Mouse (Mus musculus) forebrain, postnatal 0 days (tissue): Measurements from ENCODE around the gene Acpp. TPM values are rescaled to one million over a fixed set of nuclear protein-coding genes. Genes with fewer than 3 reads are reported as not detected.
A peak's percentile ranks its signal among the peaks of the same experiment; 100 is the strongest.

Experiments used
- ATAC-seq: fragments of 200-750 bp; cut with Nextera tagmentation; 2 replicates; pipeline ENCODE4 v1.8.0; 2017; ENCODE audit warnings: mild to moderate bottlenecking, moderate library complexity
- DNase-seq: peaks from one replicate; pipeline ENCODE4 v3.0.0-alpha.2; 2015
- H3K27ac ChIP-seq: fragments of 300-500 bp; sonication (generic); 2 replicates; pipeline ENCODE4 v1.5.1; 2014; ENCODE audit warnings: low read depth, mild to moderate bottlenecking, antibody characterized with exemption, low read length, moderate library complexity, mixed read lengths
- H3K27me3 ChIP-seq: fragments of 300-500 bp; sonication (generic); 2 replicates; pipeline ENCODE4 v1.6.1; 2014; ENCODE audit warnings: mild to moderate bottlenecking, low read length, mixed read lengths; ENCODE audit not compliant: insufficient read depth
- H3K36me3 ChIP-seq: fragments of 300-500 bp; sonication (generic); 2 replicates; pipeline ENCODE4 v1.6.1; 2014; ENCODE audit warnings: mild to moderate bottlenecking, moderate library complexity; ENCODE audit not compliant: insufficient read depth
- H3K4me1 ChIP-seq: fragments of 300-500 bp; sonication (generic); 2 replicates; pipeline ENCODE4 v1.6.1; 2014; ENCODE audit warnings: antibody characterized with exemption; ENCODE audit not compliant: insufficient read depth
- H3K4me2 ChIP-seq: fragments of 300-500 bp; sonication (generic); 2 replicates; pipeline ENCODE4 v1.6.1; 2014; ENCODE audit warnings: low read depth, mild to moderate bottlenecking, moderate library complexity
- H3K4me3 ChIP-seq: fragments of 300-500 bp; sonication (generic); 2 replicates; pipeline ENCODE4 v1.5.1; 2014; ENCODE audit warnings: low read depth, low read length, mixed read lengths
- H3K9ac ChIP-seq: fragments of 300-500 bp; sonication (generic); 2 replicates; pipeline ENCODE4 v1.6.1; 2014; ENCODE audit warnings: mild to moderate bottlenecking
- H3K9me3 ChIP-seq: fragments of 300-500 bp; sonication (generic); 2 replicates; pipeline ENCODE4 v1.6.1; 2016; ENCODE audit warnings: low read length
- CTCF ChIP-seq: sonication (generic); IDR thresholded peaks from 2 replicates; pipeline ENCODE4 v1.5.1; 2016; ENCODE audit warnings: antibody characterized with exemption, control low read depth, low read depth
- WGBS: fragments of 180-500 bp; shearing (Covaris S2); extraction: QIAGEN DNeasy Blood & Tissue Kit; methylation state at CpG from one replicate; pipeline ENCODE4 v1.1.7; 2014; 5-methylcytosine and 5-hydroxymethylcytosine counted together
- polyA plus RNA-seq: library from polyadenylated mRNA; unstranded; fragments of >200 nt; fragmentation: Nextera tagmentation; extraction: Ambion mirVana; gene quantifications from 2 replicates; pipeline ENCODE4 v1.2.1, GENCODE M21; 2015
- total RNA-seq: library from RNA; depleted of rRNA; stranded (reverse); fragments of >200 nt; gene quantifications from 2 replicates; pipeline ENCODE4 v1.2.3, GENCODE M21; 2014

Acpp gene
- total and polyA plus RNA-seq, 2 experiments from 2014 or later = 0.42 to 0.62 TPM

DNA sequence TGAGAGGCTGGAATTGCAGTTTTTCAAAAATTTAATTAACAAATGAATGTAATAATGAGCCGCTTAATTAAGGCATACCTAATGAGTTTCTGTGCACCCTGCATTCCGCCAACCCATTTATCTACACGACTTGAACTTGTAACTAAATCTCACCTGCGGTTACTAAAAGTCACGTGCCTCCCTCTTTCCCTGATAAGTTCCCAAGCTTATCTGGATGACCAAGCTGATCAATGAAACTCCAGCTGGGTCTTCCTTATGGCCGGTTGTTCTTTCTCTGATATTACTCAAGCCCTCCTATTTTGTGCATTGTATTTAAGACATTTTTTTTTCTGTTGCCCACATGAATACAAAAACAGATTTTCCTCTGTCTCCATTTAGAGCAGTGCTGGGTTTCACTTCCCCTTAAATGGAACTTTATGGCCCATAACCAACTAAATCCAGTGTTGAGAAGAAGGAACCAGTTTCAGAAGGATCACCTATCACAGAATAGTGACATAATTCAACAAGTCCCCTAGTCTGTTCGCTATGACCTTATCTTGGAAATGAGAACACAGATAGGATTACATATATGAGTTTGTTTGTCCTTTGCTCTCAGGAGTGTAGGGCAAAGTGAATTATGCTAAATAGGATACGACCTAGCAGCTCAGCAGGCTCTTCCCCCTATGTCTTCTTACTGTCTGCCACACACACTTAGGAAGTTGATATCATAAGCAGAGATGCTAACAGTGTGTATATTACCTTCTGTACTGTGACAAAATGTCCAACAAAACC lies 56.6 kb downstream of the Acpp start:
- Histone ChIP-seq H3K9ac (no peak overlapping the region), H3K9me3 (no peaks in the 10 kb centered on the region), H3K4me3 (no peak overlapping the region), H3K36me3 (no peaks in the 10 kb centered on the region), H3K27ac (no peak overlapping the region), H3K4me2 (no peak overlapping the region), H3K27me3 (no peaks in the 10 kb centered on the region), H3K4me1 (no peaks in the 10 kb centered on the region)
- no peak for ATAC-seq
- WGBS = 73% methylated on average over 8 of the region's 8 CpGs
- DNase-seq = no peak
- no peak for TF ChIP-seq CTCF

DNA sequence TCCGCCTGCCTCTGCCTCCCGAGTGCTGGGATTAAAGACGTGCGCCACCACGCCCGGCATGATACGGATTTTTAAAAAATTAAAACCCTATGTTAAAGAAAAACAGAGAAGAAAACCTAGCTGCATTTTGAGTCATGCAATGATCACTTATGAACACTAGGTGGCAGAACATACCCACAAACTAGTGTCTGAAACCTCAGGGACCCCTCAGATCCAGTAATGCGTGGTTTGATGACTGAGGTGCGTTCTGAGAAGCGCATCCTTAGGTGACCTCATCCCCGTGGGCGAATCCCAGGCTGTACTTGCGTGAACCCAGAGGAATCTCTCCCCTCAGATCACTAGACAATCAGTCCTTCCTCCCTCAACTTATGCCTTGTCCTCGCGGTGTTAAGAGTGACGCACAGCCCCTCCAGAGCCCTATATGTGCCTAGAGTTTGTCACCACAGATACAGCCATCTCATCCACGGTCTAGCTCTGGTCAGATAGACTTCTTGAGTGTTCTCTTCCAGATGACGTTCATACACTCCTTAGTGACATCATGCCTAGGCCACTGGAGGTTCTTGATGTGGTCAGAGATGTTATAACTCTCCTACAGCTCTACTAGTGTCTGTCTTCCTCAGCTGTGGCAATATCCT lies 59.9 kb downstream of the Acpp start:
- Histone ChIP-seq H3K4me1 (no peaks in the 10 kb centered on the region), H3K36me3 (no peaks in the 10 kb centered on the region), H3K4me2 (peak overlapping the region; percentile 24), H3K9me3 (no peaks in the 10 kb centered on the region), H3K27ac (no peak overlapping the region), H3K4me3 (peak overlapping the region; percentile 9; the same call in 1 of the 2 replicates), H3K27me3 (no peaks in the 10 kb centered on the region), H3K9ac (no peak overlapping the region)
- WGBS = 19% methylated on average over 18 of the region's 18 CpGs
- peak; percentile 83 for DNase-seq
- TF ChIP-seq CTCF = peak; percentile 86
- peak; percentile 82 for ATAC-seq

DNA sequence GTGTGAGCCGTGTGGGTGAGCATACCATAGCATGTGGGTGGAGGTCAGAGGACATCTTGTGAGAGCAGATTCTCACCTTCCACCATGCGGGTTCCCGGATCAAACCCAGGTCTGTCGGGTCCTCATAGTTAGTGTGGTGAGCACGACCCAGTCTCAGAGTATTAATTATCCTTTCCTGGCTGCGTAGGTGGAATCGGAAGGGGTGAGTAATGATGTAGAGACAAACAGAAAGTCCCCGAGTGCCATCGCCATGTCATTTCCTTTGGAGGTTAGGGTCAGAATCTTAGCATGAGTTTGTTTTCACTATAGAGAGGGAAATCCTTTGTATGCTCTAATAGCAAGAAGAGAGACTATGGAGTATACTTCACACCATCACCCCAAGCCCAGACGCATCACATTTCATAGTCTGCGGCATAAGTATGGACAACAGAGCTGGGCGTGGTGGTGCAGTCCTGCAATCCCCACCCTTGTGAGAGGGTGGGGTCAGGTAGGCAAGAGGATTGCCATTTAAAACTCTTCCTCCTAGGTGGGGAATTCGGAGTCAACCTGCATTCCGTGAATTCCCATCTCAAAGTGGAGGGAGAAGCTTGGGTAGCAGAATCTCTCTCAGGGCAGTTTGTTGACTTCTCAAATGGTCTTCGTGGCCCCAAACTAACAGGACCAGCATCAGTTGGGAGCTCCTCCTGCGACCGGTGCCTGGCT lies 62.3 kb downstream of the Acpp start:
- Histone ChIP-seq H3K9ac (no peak overlapping the region), H3K4me1 (no peaks in the 10 kb centered on the region), H3K27ac (no peak overlapping the region), H3K4me2 (no peak overlapping the region), H3K4me3 (no peak overlapping the region), H3K9me3 (no peaks in the 10 kb centered on the region), H3K36me3 (no peaks in the 10 kb centered on the region), H3K27me3 (no peaks in the 10 kb centered on the region)
- WGBS = 90% methylated on average over 17 of the region's 17 CpGs
- no peak for DNase-seq
- TF ChIP-seq CTCF = no peak
- no peak for ATAC-seq

DNA sequence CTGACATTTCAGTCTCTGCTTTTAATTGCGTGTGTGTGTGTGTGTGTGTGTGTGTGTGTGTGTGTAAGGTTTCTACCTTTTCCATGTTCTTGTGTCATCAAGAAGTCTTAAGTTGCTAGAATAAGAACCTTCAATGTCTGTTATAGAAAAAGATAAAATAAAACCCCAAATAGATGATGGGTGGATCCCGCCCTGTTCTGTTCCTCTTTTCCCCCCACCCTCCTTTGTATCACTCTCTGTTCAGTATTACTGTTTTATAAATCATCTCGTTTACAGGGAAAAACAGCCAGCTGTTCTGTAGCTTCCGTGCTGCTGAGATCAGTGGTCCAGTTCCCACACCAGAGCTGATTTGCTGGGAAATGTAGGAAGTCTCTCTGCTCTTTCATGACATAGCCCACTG lies 65.5 kb downstream of the Acpp start:
- Histone ChIP-seq H3K4me2 (no peak overlapping the region), H3K9ac (no peak overlapping the region), H3K4me1 (no peaks in the 10 kb centered on the region), H3K27ac (no peak overlapping the region), H3K9me3 (no peaks in the 10 kb centered on the region), H3K4me3 (no peak overlapping the region), H3K36me3 (no peaks in the 10 kb centered on the region), H3K27me3 (no peaks in the 10 kb centered on the region)
- no peak for TF ChIP-seq CTCF
- no peak for DNase-seq
- ATAC-seq = no peak
- 64% methylated on average over 4 of the region's 4 CpGs for WGBS

DNA sequence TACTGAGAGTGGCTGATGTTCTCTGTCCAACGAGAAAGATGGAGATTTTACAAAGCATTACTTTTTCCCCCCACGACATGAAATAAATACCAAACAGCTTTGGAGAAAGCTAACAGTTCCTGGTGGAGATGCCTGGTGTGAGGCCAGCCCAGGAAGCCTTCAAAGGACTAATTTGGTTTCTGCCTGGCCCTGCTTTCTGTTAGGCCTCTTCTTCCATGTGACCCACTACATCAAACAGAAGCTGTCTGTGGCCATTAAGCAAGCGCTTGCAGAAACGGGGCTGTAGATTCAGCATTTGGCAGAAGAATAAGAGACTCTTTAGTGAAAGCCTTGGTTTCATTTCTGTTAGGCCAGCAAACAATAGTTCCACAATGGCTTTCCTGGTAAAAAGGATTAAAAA lies 65.9 kb downstream of the Acpp start:
- DNase-seq (no peak), ATAC-seq (peak; percentile 55; the same call in 1 of the 2 replicates)
- H3K4me2 ChIP-seq = no peak overlapping the region
- H3K4me3 ChIP-seq = no peak overlapping the region
- no peak for TF ChIP-seq CTCF
- WGBS = 41% methylated on average over 4 of the region's 4 CpGs
- H3K27ac ChIP-seq = no peak overlapping the region
- H3K27me3 ChIP-seq = no peaks in the 10 kb centered on the region
- H3K36me3 ChIP-seq = no peaks in the 10 kb centered on the region
- no peak overlapping the region for H3K9ac ChIP-seq
- no peaks in the 10 kb centered on the region for H3K4me1 ChIP-seq
- H3K9me3 ChIP-seq = no peaks in the 10 kb centered on the region

DNA sequence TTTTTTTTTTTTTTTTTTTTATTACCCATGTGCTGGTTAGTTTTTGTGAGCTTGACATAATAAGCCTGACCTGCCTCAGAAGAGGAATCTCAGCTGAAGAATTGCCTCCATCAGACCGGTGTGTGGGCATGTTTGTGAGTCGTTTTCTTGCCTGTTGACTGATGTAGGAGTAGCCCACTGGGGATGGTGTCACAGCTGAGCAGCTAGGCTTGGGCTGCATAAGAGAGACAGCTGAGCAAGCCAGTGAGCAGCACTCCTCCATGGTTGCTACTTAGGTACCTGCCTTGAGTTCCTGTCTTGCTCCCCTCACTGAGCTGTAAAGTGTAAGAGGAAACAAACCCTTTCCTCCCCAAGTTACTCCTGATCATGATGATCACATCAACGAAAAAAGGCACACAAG lies 67.6 kb downstream of the Acpp start:
- H3K4me3 ChIP-seq = no peak overlapping the region
- H3K4me2 ChIP-seq = no peak overlapping the region
- no peaks in the 10 kb centered on the region for H3K9me3 ChIP-seq
- H3K4me1 ChIP-seq = no peaks in the 10 kb centered on the region
- DNase-seq (no peak), ATAC-seq (no peak)
- 80% methylated on average over 3 of the region's 3 CpGs for WGBS
- no peak for TF ChIP-seq CTCF
- no peaks in the 10 kb centered on the region for H3K27me3 ChIP-seq
- no peak overlapping the region for H3K27ac ChIP-seq
- no peaks in the 10 kb centered on the region for H3K36me3 ChIP-seq
- no peak overlapping the region for H3K9ac ChIP-seq
